Mouse (Mus musculus): Measurements from ENCODE around the gene Recql5. TPM values are rescaled to one million over a fixed set of nuclear protein-coding genes. Genes with fewer than 3 reads are reported as not detected.
A peak's percentile ranks its signal among the peaks of the same experiment; 100 is the strongest.

Recql5 gene
- polyA plus RNA-seq, 1 experiment from 2014 or later: 16.2 TPM

- Histone ChIP-seq H3K27ac (peak overlapping the region; percentile 68), H3K4me3 (replicated peaks) (no peak overlapping the region), H3K4me2 (replicated peaks) (peak overlapping the region; percentile 11; the same call in 1 of the 2 replicates), H3K4me1 (replicated peaks) (peaks cover 43% of the 10 kb centered on the region), H3K27me3 (replicated peaks) (no peaks in the 10 kb centered on the region), H3K9me3 (no peaks in the 10 kb centered on the region), H3K9ac (no peak overlapping the region), H3K36me3 (no peaks in the 10 kb centered on the region)
- ATAC-seq: peak; percentile 54
- 47% methylated on average over 16 of the region's 16 CpGs for WGBS
These were observed 28.1 kb downstream of the Recql5 start for GRCm38 (mm10) chr11:115904956-115905790.

GRCm38 (mm10) chr11:115904231-115904955 lies 28.9 kb downstream of the Recql5 start:
- H3K36me3 ChIP-seq: no peaks in the 10 kb centered on the region
- no peaks in the 10 kb centered on the region for H3K27me3 ChIP-seq (replicated peaks)
- H3K9me3 ChIP-seq: no peaks in the 10 kb centered on the region
- no peak overlapping the region for H3K4me3 ChIP-seq (replicated peaks)
- ATAC-seq: 0 out of 2 replicates have a peak, but pooled peaks have one; percentile 9
- 0 out of 2 replicates have a peak overlapping the region, but pooled peaks have one; percentile 20 for H3K9ac ChIP-seq
- peaks cover 48% of the 10 kb centered on the region for H3K4me1 ChIP-seq (replicated peaks)
- H3K4me2 ChIP-seq (replicated peaks): peak overlapping the region; percentile 11; the same call in 1 of the 2 replicates
- peak overlapping the region; percentile 68 for H3K27ac ChIP-seq
- 59% methylated on average over 8 of the region's 8 CpGs for WGBS

- H3K36me3 ChIP-seq: no peaks in the 10 kb centered on the region
- H3K9me3 ChIP-seq: no peaks in the 10 kb centered on the region
- H3K4me1 ChIP-seq (replicated peaks): peaks cover 48% of the 10 kb centered on the region
- H3K27me3 ChIP-seq (replicated peaks): no peaks in the 10 kb centered on the region
- H3K9ac ChIP-seq: peak overlapping the region; percentile 20; the same call in 1 of the 2 replicates
- H3K27ac ChIP-seq: peak overlapping the region; percentile 68
- 46% methylated on average over 11 of the region's 11 CpGs for WGBS
- ATAC-seq: peak; percentile 78
- no peak overlapping the region for H3K4me3 ChIP-seq (replicated peaks)
- no peak overlapping the region for H3K4me2 ChIP-seq (replicated peaks)
These were observed 29.7 kb downstream of the Recql5 start for GRCm38 (mm10) chr11:115903384-115904230.

GRCm38 (mm10) chr11:115902831-115903230 lies 30.4 kb downstream of the Recql5 start:
- Histone ChIP-seq H3K36me3 (no peaks in the 10 kb centered on the region), H3K9me3 (no peaks in the 10 kb centered on the region), H3K4me1 (replicated peaks) (peaks cover 48% of the 10 kb centered on the region), H3K27ac (peak overlapping the region; percentile 7; the same call in 1 of the 2 replicates), H3K27me3 (replicated peaks) (no peaks in the 10 kb centered on the region), H3K4me2 (replicated peaks) (no peak overlapping the region), H3K4me3 (replicated peaks) (no peak overlapping the region), H3K9ac (no peak overlapping the region)
- no peak for ATAC-seq
- WGBS: 88% methylated on average over 1 of the region's 1 CpGs

GRCm38 (mm10) chr11:115902177-115902576 lies 31.1 kb downstream of the Recql5 start:
- no peaks in the 10 kb centered on the region for H3K9me3 ChIP-seq
- no peak overlapping the region for H3K27ac ChIP-seq
- 82% methylated on average over 5 of the region's 5 CpGs for WGBS
- no peak overlapping the region for H3K4me2 ChIP-seq (replicated peaks)
- H3K4me3 ChIP-seq (replicated peaks): no peak overlapping the region
- H3K9ac ChIP-seq: no peak overlapping the region
- peaks cover 48% of the 10 kb centered on the region for H3K4me1 ChIP-seq (replicated peaks)
- ATAC-seq: no peak
- no peaks in the 10 kb centered on the region; the same call in 1 of the 2 replicates for H3K36me3 ChIP-seq
- H3K27me3 ChIP-seq (replicated peaks): no peaks in the 10 kb centered on the region

GRCm38 (mm10) chr11:115901338-115902161 lies 31.7 kb downstream of the Recql5 start:
- H3K27ac ChIP-seq: no peak overlapping the region
- no peak overlapping the region for H3K4me2 ChIP-seq (replicated peaks)
- WGBS: 87% methylated on average over 9 of the region's 9 CpGs
- no peaks in the 10 kb centered on the region for H3K9me3 ChIP-seq
- no peaks in the 10 kb centered on the region for H3K27me3 ChIP-seq (replicated peaks)
- H3K4me3 ChIP-seq (replicated peaks): no peak overlapping the region
- H3K36me3 ChIP-seq: no peaks in the 10 kb centered on the region; the same call in 1 of the 2 replicates
- no peak overlapping the region for H3K9ac ChIP-seq
- peaks cover 45% of the 10 kb centered on the region for H3K4me1 ChIP-seq (replicated peaks)
- no peak for ATAC-seq

GRCm38 (mm10) chr11:115900561-115901337 lies 32.5 kb downstream of the Recql5 start:
- Histone ChIP-seq H3K27me3 (replicated peaks) (no peaks in the 10 kb centered on the region), H3K27ac (no peak overlapping the region), H3K4me2 (replicated peaks) (no peak overlapping the region), H3K4me1 (replicated peaks) (peaks cover 40% of the 10 kb centered on the region), H3K9ac (no peak overlapping the region), H3K4me3 (replicated peaks) (no peak overlapping the region), H3K9me3 (no peaks in the 10 kb centered on the region), H3K36me3 (no peaks in the 10 kb centered on the region; the same call in 1 of the 2 replicates)
- ATAC-seq: no peak
- WGBS: 77% methylated on average over 8 of the region's 8 CpGs

- ATAC-seq: peak; percentile 65
- no peak within 1 kb of the TSS for H3K4me2 ChIP-seq (replicated peaks)
- no peaks in the 10 kb centered on the region for H3K27me3 ChIP-seq (replicated peaks)
- peaks cover 30% of the 10 kb centered on the region for H3K4me1 ChIP-seq (replicated peaks)
- no peak within 1 kb of the TSS for H3K4me3 ChIP-seq (replicated peaks)
- 32% methylated on average over 16 of the region's 16 CpGs for WGBS
- no peak within 1 kb of the TSS for H3K9ac ChIP-seq
- H3K27ac ChIP-seq: 0 out of 2 replicates have a peak within 1 kb of the TSS, but pooled peaks have one; percentile 0
- H3K36me3 ChIP-seq: peaks cover 7% of the 10 kb centered on the region; the same call in 1 of the 2 replicates
- H3K9me3 ChIP-seq: no peaks in the 10 kb centered on the region
These were observed 33.6 kb downstream of the Recql5 start, which contains the start of gene Smim5 for GRCm38 (mm10) chr11:115899486-115900266. Smim5 (plus strand) TSS chr11:115899966.

GRCm38 (mm10) chr11:115898886-115899285 lies 34.4 kb downstream of the Recql5 start:
- no peak overlapping the region for H3K4me3 ChIP-seq (replicated peaks)
- peaks cover 7% of the 10 kb centered on the region; the same call in 1 of the 2 replicates for H3K36me3 ChIP-seq
- H3K27ac ChIP-seq: no peak overlapping the region
- H3K4me2 ChIP-seq (replicated peaks): no peak overlapping the region
- peaks cover 22% of the 10 kb centered on the region for H3K4me1 ChIP-seq (replicated peaks)
- WGBS: 18% methylated on average over 4 of the region's 4 CpGs
- no peak overlapping the region for H3K9ac ChIP-seq
- H3K27me3 ChIP-seq (replicated peaks): no peaks in the 10 kb centered on the region
- no peak for ATAC-seq
- H3K9me3 ChIP-seq: no peaks in the 10 kb centered on the region

- no peak overlapping the region; the same call in 1 of the 2 replicates for H3K9ac ChIP-seq
- H3K27ac ChIP-seq: no peak overlapping the region
- 80% methylated on average over 7 of the region's 7 CpGs for WGBS
These were observed 34.8 kb downstream of the Recql5 start for GRCm38 (mm10) chr11:115898446-115898845.

More at GRCm38 (mm10) chr11:115898446-115898845, 34.8 kb downstream of the Recql5 start:
- no peak for ATAC-seq
- H3K36me3 ChIP-seq: peaks cover 7% of the 10 kb centered on the region; the same call in 1 of the 2 replicates
- no peak overlapping the region for H3K4me2 ChIP-seq (replicated peaks)
- H3K9me3 ChIP-seq: no peaks in the 10 kb centered on the region
- no peak overlapping the region for H3K4me3 ChIP-seq (replicated peaks)
- H3K27me3 ChIP-seq (replicated peaks): no peaks in the 10 kb centered on the region
- H3K4me1 ChIP-seq (replicated peaks): peaks cover 17% of the 10 kb centered on the region
